12 mouse cellular contexts compared by ENCODE assay signal in the genomic region with DNA sequence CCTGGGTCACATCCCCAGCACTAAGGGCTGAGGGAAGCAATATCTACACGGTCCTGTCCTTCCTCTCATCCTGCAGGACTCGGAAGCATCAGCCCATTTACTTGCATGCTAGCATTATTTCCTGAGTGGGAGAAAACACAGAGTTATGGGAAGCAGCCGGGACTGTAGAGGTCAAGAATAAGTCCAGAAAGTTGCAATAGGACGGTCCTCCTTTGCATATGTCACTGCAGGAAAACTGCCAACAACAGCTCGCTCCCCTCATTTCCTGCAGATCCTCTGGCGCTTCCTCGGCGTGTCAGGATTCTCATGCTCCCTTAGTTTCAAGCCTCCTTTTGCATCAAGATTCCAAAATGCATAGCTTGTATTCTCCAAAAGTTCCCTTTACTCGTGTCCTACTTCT. TPM values are rescaled to one million over a fixed set of nuclear protein-coding genes. Genes with fewer than 3 reads are reported as not detected.
DNase-seq lines count a peak whose midpoint lies in the region; ATAC-seq and TF ChIP-seq lines count a peak whose summit lies in the region.
"Had no signal": no experiment of that assay in that cellular context is flagged by ENCODE, and none has a peak within 500 bp of the region (broad histone marks: within the 10 kb centered on the region; RNA-seq: fewer than 3 reads in every experiment).

No protein-coding gene starts in this region.

- no peak overlapping the region for H3K27ac ChIP-seq in kidney, adult 2 months (ENCODE audit: insufficient read depth, low read depth, low read length)
- H3K27ac ChIP-seq in kidney, embryonic 16.5 days (ENCODE audit: low read length): no peak overlapping the region
- peak overlapping the region; percentile 36; the same call in 1 of the 2 replicates for H3K27ac ChIP-seq in heart, postnatal 0 days (ENCODE audit: low read depth)
- H3K27ac ChIP-seq: hindbrain, embryonic 13.5 days; midbrain, embryonic 13.5 days had no signal

- H3K9me3 ChIP-seq in kidney, embryonic 16.5 days (ENCODE audit: low read length): no peaks in the 10 kb centered on the region
- no peaks in the 10 kb centered on the region for H3K9me3 ChIP-seq in heart, postnatal 0 days (replicated peaks; ENCODE audit: control insufficient read depth, low read length)
- H3K9me3 ChIP-seq: hindbrain, embryonic 13.5 days; midbrain, embryonic 13.5 days had no signal

- TF ChIP-seq POLR2A in kidney, adult 2 months (IDR thresholded peaks at IDR 0.05; ENCODE audit: low read depth, low read length): no peak

- no peak for TF ChIP-seq CTCF in kidney, adult 2 months (conservative IDR thresholded peaks at IDR 0.05; ENCODE audit: insufficient read depth, insufficient read length, low read depth, low read length)
- no peak for TF ChIP-seq CTCF in heart, postnatal 0 days (IDR thresholded peaks at IDR 0.05; ENCODE audit: low read depth)

- peak; percentile 52 for DNase-seq in kidney, adult 2 months
- DNase-seq in cerebellum, postnatal 25 days: peak; percentile 56 to 67
- DNase-seq in heart, postnatal 0 days (ENCODE audit: low spot score): peak; percentile 60
- peak; percentile 71 for DNase-seq in lung, postnatal 10 days
- no peak for DNase-seq in thymus, postnatal 0 days (ENCODE audit: low spot score)
- no peak for DNase-seq in thymus, adult 18-20 months
- DNase-seq in gastrocnemius, postnatal 25 days: no peak
- DNase-seq: layer of hippocampus, adult 9-11 months; spleen, adult 18-20 months had no signal

- no peaks in the 10 kb centered on the region for H3K36me3 ChIP-seq in kidney, adult 2 months (ENCODE audit: control insufficient read depth, insufficient read depth, low read length)
- H3K36me3 ChIP-seq in kidney, embryonic 16.5 days (ENCODE audit: insufficient read depth, low read length): peaks cover 8% of the 10 kb centered on the region; the same call in 1 of the 2 replicates
- H3K36me3 ChIP-seq in heart, postnatal 0 days (replicated peaks; ENCODE audit: control insufficient read depth, insufficient read depth, low read length): 0 out of 2 replicates have a peak, but pooled peaks cover 9% of the 10 kb centered on the region

- no peaks in the 10 kb centered on the region for H3K27me3 ChIP-seq in kidney, adult 2 months (replicated peaks; ENCODE audit: control insufficient read depth, insufficient read depth, low read length)
- H3K27me3 ChIP-seq in kidney, embryonic 16.5 days (ENCODE audit: insufficient read depth, low read length): no peaks in the 10 kb centered on the region
- H3K27me3 ChIP-seq in heart, postnatal 0 days (ENCODE audit: control insufficient read depth, insufficient read depth, low read length): no peaks in the 10 kb centered on the region
- H3K27me3 ChIP-seq: hindbrain, embryonic 13.5 days; midbrain, embryonic 13.5 days had no signal

- WGBS in kidney, adult 2 months: 53% methylated on average over 9 of the region's 9 CpGs
- WGBS in kidney, embryonic 16.5 days: 70% methylated on average over 9 of the region's 9 CpGs
- WGBS in heart, postnatal 0 days: 53% methylated on average over 9 of the region's 9 CpGs

- peaks cover 20% of the 10 kb centered on the region for H3K4me1 ChIP-seq in kidney, adult 2 months (ENCODE audit: control insufficient read depth, insufficient read depth, low read length)
- peaks cover 18% of the 10 kb centered on the region for H3K4me1 ChIP-seq in kidney, embryonic 16.5 days (ENCODE audit: insufficient read depth, low read length)
- no peaks in the 10 kb centered on the region for H3K4me1 ChIP-seq in heart, postnatal 0 days (ENCODE audit: control insufficient read depth, insufficient read depth)

- no peak overlapping the region for H3K9ac ChIP-seq in kidney, embryonic 16.5 days (replicated peaks; ENCODE audit: low read length)
- no peak overlapping the region for H3K9ac ChIP-seq in heart, postnatal 0 days (replicated peaks; ENCODE audit: low read depth, low read length)
- H3K9ac ChIP-seq: hindbrain, embryonic 13.5 days; midbrain, embryonic 13.5 days had no signal

- no peak overlapping the region for H3K4me3 ChIP-seq in kidney, adult 2 months (ENCODE audit: insufficient read depth, low read depth, low read length)
- no peak overlapping the region for H3K4me3 ChIP-seq in kidney, embryonic 16.5 days (ENCODE audit: low read length)
- H3K4me3 ChIP-seq in heart, postnatal 0 days (ENCODE audit: low read depth, low read length): no peak overlapping the region
- H3K4me3 ChIP-seq: hindbrain, embryonic 13.5 days; midbrain, embryonic 13.5 days had no signal

- no peak overlapping the region for H3K4me2 ChIP-seq in kidney, embryonic 16.5 days (replicated peaks; ENCODE audit: low read depth, low read length)
- H3K4me2 ChIP-seq in heart, postnatal 0 days (ENCODE audit: low read depth, low read length): peak overlapping the region; percentile 12
- H3K4me2 ChIP-seq: hindbrain, embryonic 13.5 days; midbrain, embryonic 13.5 days had no signal

- no peak for TF ChIP-seq EP300 in heart, postnatal 0 days (IDR thresholded peaks at IDR 0.05; ENCODE audit: low read depth)

- no peak for ATAC-seq in kidney, embryonic 16.5 days (ENCODE audit: low FRiP score, low TSS enrichment)
- no peak for ATAC-seq in heart, postnatal 0 days (ENCODE audit: insufficient read depth, low read depth)
- ATAC-seq: midbrain, embryonic 13.5 days had no signal

RNA-seq across cellular contexts. Expression of a gene that starts 4.8 kb away (rescaled TPM):
- 63.7 and 76.5 TPM in 2 replicates for polyA plus RNA-seq in kidney, adult 2 months (2012; rRNA removed)
- 44.3 and 51.6 TPM in 2 replicates for polyA plus RNA-seq in kidney, embryonic 16.5 days (2015; fragmentation: Nextera tagmentation; extraction: Ambion mirVana)
- 22.8 and 42.1 TPM in 2 replicates for total RNA-seq in heart, postnatal 0 days (2014; rRNA removed; ENCODE audit: low replicate concordance)
- 19.0 and 19.1 TPM in 2 replicates for polyA plus RNA-seq in heart, postnatal 0 days (2015; fragmentation: Nextera tagmentation; extraction: Ambion mirVana)
- 13.6 and 14.9 TPM in 2 replicates for polyA plus RNA-seq in thymus, postnatal 0 days (2015; fragmentation: Nextera tagmentation; extraction: Ambion mirVana)
- 10 to 100 TPM; 14.3 to 14.9 TPM for total RNA-seq in gastrocnemius, postnatal 25 days (2021)

RNA-seq across cellular contexts. Expression of a gene that starts 33.5 kb away (rescaled TPM):
- 5.7 and 7.4 TPM in 2 replicates for polyA plus RNA-seq in kidney, adult 2 months (2012; rRNA removed)
- polyA plus RNA-seq in kidney, embryonic 16.5 days (2015; fragmentation: Nextera tagmentation; extraction: Ambion mirVana): 11.2 and 11.5 TPM in 2 replicates
- 12.4 and 21.9 TPM in 2 replicates for total RNA-seq in heart, postnatal 0 days (2014; rRNA removed; ENCODE audit: low replicate concordance)
- polyA plus RNA-seq in heart, postnatal 0 days (2015; fragmentation: Nextera tagmentation; extraction: Ambion mirVana): 4.6 and 5.1 TPM in 2 replicates
- polyA plus RNA-seq in thymus, postnatal 0 days (2015; fragmentation: Nextera tagmentation; extraction: Ambion mirVana): 16.3 and 21.3 TPM in 2 replicates
- 1 to 10 TPM; 2.3 to 2.9 TPM for total RNA-seq in gastrocnemius, postnatal 25 days (2021)

Comparison
In these comparisons a context has a peak if more than half of its experiments do, and no peak if none do; other contexts are left out.
1. DNase-seq: peak in kidney, adult 2 months (single experiment), cerebellum, postnatal 25 days (2 of 2), heart, postnatal 0 days (single experiment) and lung, postnatal 10 days (single experiment); none in thymus, postnatal 0 days (single experiment), thymus, adult 18-20 months (0 of 2) and gastrocnemius, postnatal 25 days (single experiment).